Mouse (Mus musculus) cortical plate, adult 2 months (tissue): ENCODE results near the gene Shc3.

Experiments
- CTCF ChIP-seq: fragments of 200-500 bp; IDR thresholded peaks from 2 replicates; pipeline ENCODE4 v1.5.1; 2011; ENCODE audit warnings: mild to moderate bottlenecking, control low read depth, low read length; ENCODE audit not compliant: insufficient read depth; ENCODE audit errors: extremely low read depth
- POLR2A ChIP-seq: fragments of 200-500 bp; IDR thresholded peaks from 2 replicates; pipeline ENCODE4 v1.6.1; 2011; ENCODE audit warnings: mild to moderate bottlenecking, low read length, control low read depth; ENCODE audit not compliant: insufficient read depth; ENCODE audit errors: extremely low read depth

DNA sequence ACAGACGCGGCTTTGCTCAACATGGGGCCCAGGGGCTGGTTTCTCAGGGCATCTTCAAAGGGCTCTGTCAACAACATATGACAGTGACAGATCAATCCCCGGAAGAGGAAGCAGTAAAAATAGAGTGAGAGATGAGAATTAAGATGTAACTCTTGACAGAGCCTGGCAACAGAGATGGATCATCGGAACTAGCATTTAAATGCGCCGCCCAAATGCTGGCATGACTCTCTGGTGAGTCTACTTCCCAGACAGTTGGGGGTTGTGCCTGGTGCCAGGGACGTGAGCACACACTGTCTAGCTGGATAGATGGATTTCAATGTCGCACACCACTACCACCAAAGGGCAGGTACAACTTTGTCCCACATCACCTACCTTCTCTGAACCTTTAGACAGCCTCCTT, 126.3 kb downstream of the Shc3 start:
- no peak for TF ChIP-seq CTCF
- TF ChIP-seq POLR2A, result no peak
